Mouse (Mus musculus) ovary, postnatal 14 days (tissue): Measurements from ENCODE around the gene Serpina3k.
"Not testable (repeated sequence)": the region's sequence is repeated elsewhere in the genome, so short reads cannot be mapped to it uniquely, and the experiment has no call there.

Experiments used
- DNase-seq: peaks from one replicate; pipeline ENCODE4 v3.0.0; 2022; ENCODE audit warnings: low spot score

Serpina3k gene

DNA sequence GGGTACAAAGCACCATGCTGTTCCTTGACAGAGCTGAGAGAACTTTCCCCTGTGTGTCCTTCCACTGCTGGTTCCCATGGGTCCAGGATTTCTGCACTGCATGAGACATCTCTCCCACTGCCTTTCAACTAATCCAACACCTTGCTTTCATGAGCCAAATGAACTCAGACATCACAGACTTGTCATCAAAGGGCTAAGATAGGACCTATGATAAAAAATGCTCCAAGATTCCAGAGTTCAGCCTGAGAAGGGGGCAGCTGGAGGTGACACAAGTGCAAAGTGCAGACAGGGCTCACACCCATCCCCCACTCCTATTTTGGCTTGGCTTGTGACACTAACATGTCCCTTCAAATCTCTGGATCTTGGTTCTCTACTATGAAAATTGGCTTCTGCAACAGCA is 50.2 kb downstream of the Serpina3k start:
- no peak for DNase-seq

GRCm38 (mm10) chr12:104391057-104391456 is 52.8 kb downstream of the Serpina3k start:
- DNase-seq: not testable (repeated sequence)
